13 mouse cellular contexts compared by ENCODE assay signal in genomic region chr5:64778211-64778610, GRCm38 (mm10).
"Had no signal": no experiment of that assay in that cellular context is flagged by ENCODE, and none has a peak within 500 bp of the region (broad histone marks: within the 10 kb centered on the region; RNA-seq: fewer than 3 reads in every experiment).

No protein-coding gene starts in this region.

- H3K9ac ChIP-seq: liver, embryonic 13.5 days; midbrain, embryonic 15.5 days had no signal

- H3K4me2 ChIP-seq: liver, embryonic 13.5 days; midbrain, embryonic 11.5 days; midbrain, embryonic 15.5 days had no signal

- ATAC-seq: midbrain, embryonic 15.5 days had no signal

- DNase-seq: kidney, adult 8-10 months; kidney, postnatal 14 days; layer of hippocampus, adult 9-11 months; liver, embryonic 13.5 days; lung, adult 2 months; lung, postnatal 14 days; lung, postnatal 4 days; thymus, adult 18-20 months; thymus, postnatal 36 days had no signal

- H3K27ac ChIP-seq: layer of hippocampus, adult 2 months; liver, embryonic 13.5 days; midbrain, embryonic 15.5 days had no signal

- H3K27me3 ChIP-seq: liver, embryonic 13.5 days; midbrain, embryonic 15.5 days had no signal

- H3K36me3 ChIP-seq: liver, embryonic 13.5 days; midbrain, embryonic 15.5 days had no signal

- H3K4me3 ChIP-seq: layer of hippocampus, adult 2 months; liver, embryonic 13.5 days; midbrain, embryonic 15.5 days; myocyte had no signal

- H3K4me1 ChIP-seq: midbrain, embryonic 15.5 days had no signal

- H3K9me3 ChIP-seq: liver, embryonic 13.5 days; midbrain, embryonic 15.5 days had no signal
